Mouse (Mus musculus): ENCODE data around the gene Mrpl22. TPM values are rescaled to one million over a fixed set of nuclear protein-coding genes. Genes with fewer than 3 reads are reported as not detected.

Gene Mrpl22
- polyA plus RNA-seq, 1 experiment from 2014 or later = 96.2 TPM

- Histone ChIP-seq H3K4me3 (ENCODE audit: low read depth, low read length) (no peak overlapping the region), H3K27me3 (ENCODE audit: control insufficient read depth, insufficient read depth, low read length) (no peaks in the 10 kb centered on the region), H3K9ac (replicated peaks; ENCODE audit: low read depth, low read length) (no peak overlapping the region), H3K4me2 (ENCODE audit: low read depth, low read length) (no peak overlapping the region), H3K9me3 (ENCODE audit: control insufficient read depth, low read length) (no peaks in the 10 kb centered on the region), H3K27ac (ENCODE audit: low read depth, low read length) (no peak overlapping the region), H3K4me1 (ENCODE audit: control insufficient read depth, insufficient read depth, low read length) (no peaks in the 10 kb centered on the region), H3K36me3 (ENCODE audit: control insufficient read depth, insufficient read depth, low read length) (peaks cover 61% of the 10 kb centered on the region)
- no peak for ATAC-seq (ENCODE audit: low read depth)
- 96% methylated on average over 6 of the region's 6 CpGs for WGBS
Measured at GRCm38 (mm10) chr11:58136677-58137076, 34.8 kb upstream of the Mrpl22 start.

GRCm38 (mm10) chr11:58138821-58139220, 32.6 kb upstream of the Mrpl22 start:
- H3K27ac ChIP-seq (ENCODE audit: low read depth, low read length) = no peak overlapping the region
- H3K9me3 ChIP-seq (ENCODE audit: control insufficient read depth, low read length) = no peaks in the 10 kb centered on the region
- H3K4me3 ChIP-seq (ENCODE audit: low read depth, low read length) = no peak overlapping the region
- no peak overlapping the region for H3K9ac ChIP-seq (replicated peaks; ENCODE audit: low read depth, low read length)
- H3K27me3 ChIP-seq (ENCODE audit: control insufficient read depth, insufficient read depth, low read length) = no peaks in the 10 kb centered on the region
- WGBS = 71% methylated on average over 11 of the region's 11 CpGs
- no peaks in the 10 kb centered on the region for H3K4me1 ChIP-seq (ENCODE audit: control insufficient read depth, insufficient read depth, low read length)
- peaks cover 50% of the 10 kb centered on the region for H3K36me3 ChIP-seq (ENCODE audit: control insufficient read depth, insufficient read depth, low read length)
- H3K4me2 ChIP-seq (ENCODE audit: low read depth, low read length) = no peak overlapping the region
- no peak for ATAC-seq (ENCODE audit: low read depth)

- no peak overlapping the region for H3K4me2 ChIP-seq (ENCODE audit: low read depth, low read length)
- H3K27ac ChIP-seq (ENCODE audit: low read depth, low read length) = no peak overlapping the region
- WGBS = 85% methylated on average over 3 of the region's 3 CpGs
- H3K27me3 ChIP-seq (ENCODE audit: control insufficient read depth, insufficient read depth, low read length) = no peaks in the 10 kb centered on the region
- peaks cover 49% of the 10 kb centered on the region for H3K36me3 ChIP-seq (ENCODE audit: control insufficient read depth, insufficient read depth, low read length)
- no peak overlapping the region for H3K4me3 ChIP-seq (ENCODE audit: low read depth, low read length)
- no peak overlapping the region for H3K9ac ChIP-seq (replicated peaks; ENCODE audit: low read depth, low read length)
- no peaks in the 10 kb centered on the region for H3K4me1 ChIP-seq (ENCODE audit: control insufficient read depth, insufficient read depth, low read length)
- H3K9me3 ChIP-seq (ENCODE audit: control insufficient read depth, low read length) = no peaks in the 10 kb centered on the region
- ATAC-seq (ENCODE audit: low read depth) = no peak
Measured at GRCm38 (mm10) chr11:58139466-58139865, 32.0 kb upstream of the Mrpl22 start.

- peaks cover 53% of the 10 kb centered on the region for H3K36me3 ChIP-seq (ENCODE audit: control insufficient read depth, insufficient read depth, low read length)
- no peaks in the 10 kb centered on the region for H3K9me3 ChIP-seq (ENCODE audit: control insufficient read depth, low read length)
- 93% methylated on average over 9 of the region's 9 CpGs for WGBS
- H3K4me2 ChIP-seq (ENCODE audit: low read depth, low read length) = no peak overlapping the region
- no peak for ATAC-seq (ENCODE audit: low read depth)
- H3K27ac ChIP-seq (ENCODE audit: low read depth, low read length) = no peak overlapping the region
- no peaks in the 10 kb centered on the region for H3K4me1 ChIP-seq (ENCODE audit: control insufficient read depth, insufficient read depth, low read length)
- H3K27me3 ChIP-seq (ENCODE audit: control insufficient read depth, insufficient read depth, low read length) = no peaks in the 10 kb centered on the region
- H3K9ac ChIP-seq (replicated peaks; ENCODE audit: low read depth, low read length) = no peak overlapping the region
- H3K4me3 ChIP-seq (ENCODE audit: low read depth, low read length) = no peak overlapping the region
Measured at GRCm38 (mm10) chr11:58143704-58144426, 27.6 kb upstream of the Mrpl22 start.

- no peaks in the 10 kb centered on the region for H3K4me1 ChIP-seq (ENCODE audit: control insufficient read depth, insufficient read depth, low read length)
- WGBS = 79% methylated on average over 5 of the region's 5 CpGs
- peaks cover 43% of the 10 kb centered on the region for H3K36me3 ChIP-seq (ENCODE audit: control insufficient read depth, insufficient read depth, low read length)
- no peaks in the 10 kb centered on the region for H3K9me3 ChIP-seq (ENCODE audit: control insufficient read depth, low read length)
- H3K4me2 ChIP-seq (ENCODE audit: low read depth, low read length) = no peak overlapping the region
- no peaks in the 10 kb centered on the region for H3K27me3 ChIP-seq (ENCODE audit: control insufficient read depth, insufficient read depth, low read length)
- no peak overlapping the region for H3K9ac ChIP-seq (replicated peaks; ENCODE audit: low read depth, low read length)
- no peak overlapping the region for H3K4me3 ChIP-seq (ENCODE audit: low read depth, low read length)
- H3K27ac ChIP-seq (ENCODE audit: low read depth, low read length) = no peak overlapping the region
- no peak for ATAC-seq (ENCODE audit: low read depth)
Measured at GRCm38 (mm10) chr11:58146241-58146640, 25.2 kb upstream of the Mrpl22 start.

- Histone ChIP-seq H3K9ac (replicated peaks; ENCODE audit: low read depth, low read length) (no peak overlapping the region), H3K4me2 (ENCODE audit: low read depth, low read length) (no peak overlapping the region), H3K4me3 (ENCODE audit: low read depth, low read length) (no peak overlapping the region), H3K9me3 (ENCODE audit: control insufficient read depth, low read length) (no peaks in the 10 kb centered on the region), H3K36me3 (ENCODE audit: control insufficient read depth, insufficient read depth, low read length) (peaks cover 35% of the 10 kb centered on the region), H3K27ac (ENCODE audit: low read depth, low read length) (no peak overlapping the region), H3K4me1 (ENCODE audit: control insufficient read depth, insufficient read depth, low read length) (no peaks in the 10 kb centered on the region), H3K27me3 (ENCODE audit: control insufficient read depth, insufficient read depth, low read length) (no peaks in the 10 kb centered on the region)
- no peak for ATAC-seq (ENCODE audit: low read depth)
- 93% methylated on average over 9 of the region's 9 CpGs for WGBS
Measured at GRCm38 (mm10) chr11:58155458-58155857, 16.0 kb upstream of the Mrpl22 start.

- H3K9me3 ChIP-seq (ENCODE audit: control insufficient read depth, low read length) = no peaks in the 10 kb centered on the region
- 91% methylated on average over 3 of the region's 3 CpGs for WGBS
- H3K9ac ChIP-seq (replicated peaks; ENCODE audit: low read depth, low read length) = no peak overlapping the region
- no peak overlapping the region for H3K27ac ChIP-seq (ENCODE audit: low read depth, low read length)
- H3K4me2 ChIP-seq (ENCODE audit: low read depth, low read length) = no peak overlapping the region
- H3K4me1 ChIP-seq (ENCODE audit: control insufficient read depth, insufficient read depth, low read length) = no peaks in the 10 kb centered on the region
- H3K4me3 ChIP-seq (ENCODE audit: low read depth, low read length) = no peak overlapping the region
- H3K27me3 ChIP-seq (ENCODE audit: control insufficient read depth, insufficient read depth, low read length) = no peaks in the 10 kb centered on the region
- ATAC-seq (ENCODE audit: low read depth) = no peak
- H3K36me3 ChIP-seq (ENCODE audit: control insufficient read depth, insufficient read depth, low read length) = peaks cover 43% of the 10 kb centered on the region
Measured at GRCm38 (mm10) chr11:58156871-58157270, 14.6 kb upstream of the Mrpl22 start.

- H3K27me3 ChIP-seq (ENCODE audit: control insufficient read depth, insufficient read depth, low read length) = no peaks in the 10 kb centered on the region
- H3K4me3 ChIP-seq (ENCODE audit: low read depth, low read length) = no peak overlapping the region
- WGBS = 94% methylated on average over 2 of the region's 2 CpGs
- H3K4me2 ChIP-seq (ENCODE audit: low read depth, low read length) = no peak overlapping the region
- H3K9me3 ChIP-seq (ENCODE audit: control insufficient read depth, low read length) = no peaks in the 10 kb centered on the region
- H3K9ac ChIP-seq (replicated peaks; ENCODE audit: low read depth, low read length) = no peak overlapping the region
- no peak overlapping the region for H3K27ac ChIP-seq (ENCODE audit: low read depth, low read length)
- H3K4me1 ChIP-seq (ENCODE audit: control insufficient read depth, insufficient read depth, low read length) = peaks cover 6% of the 10 kb centered on the region; the same call in 1 of the 2 replicates
- no peak for ATAC-seq (ENCODE audit: low read depth)
- peaks cover 19% of the 10 kb centered on the region for H3K36me3 ChIP-seq (ENCODE audit: control insufficient read depth, insufficient read depth, low read length)
Measured at GRCm38 (mm10) chr11:58165072-58165471, 6.4 kb upstream of the Mrpl22 start.

GRCm38 (mm10) chr11:58167822-58168166, 3.7 kb upstream of the Mrpl22 start:
- peak overlapping the region; percentile 49 for H3K4me2 ChIP-seq (ENCODE audit: low read depth, low read length)
- H3K4me1 ChIP-seq (ENCODE audit: control insufficient read depth, insufficient read depth, low read length) = peaks cover 14% of the 10 kb centered on the region
- no peak overlapping the region for H3K27ac ChIP-seq (ENCODE audit: low read depth, low read length)
- 1% methylated on average over 8 of the region's 8 CpGs for WGBS
- H3K27me3 ChIP-seq (ENCODE audit: control insufficient read depth, insufficient read depth, low read length) = no peaks in the 10 kb centered on the region
- peaks cover 6% of the 10 kb centered on the region; the same call in 1 of the 2 replicates for H3K36me3 ChIP-seq (ENCODE audit: control insufficient read depth, insufficient read depth, low read length)
- ATAC-seq (ENCODE audit: low read depth) = no peak
- no peaks in the 10 kb centered on the region for H3K9me3 ChIP-seq (ENCODE audit: control insufficient read depth, low read length)
- peak overlapping the region; percentile 78 for H3K4me3 ChIP-seq (ENCODE audit: low read depth, low read length)
- H3K9ac ChIP-seq (replicated peaks; ENCODE audit: low read depth, low read length) = peak overlapping the region; percentile 70
